Mouse (Mus musculus) left cerebral cortex, postnatal 25 days (tissue): ENCODE results near the gene Mapk6. TPM values are rescaled to one million over a fixed set of nuclear protein-coding genes. Genes with fewer than 3 reads are reported as not detected.
"Not testable (repeated sequence)": the region's sequence is repeated elsewhere in the genome, so short reads cannot be mapped to it uniquely, and the experiment has no call there.

ENCODE experiments used
- DNase-seq, 2 experiments: peaks; one replicate each; pipeline ENCODE4 v3.0.0; 2022; ENCODE audit warnings: low spot score in 2 of 2, mixed read lengths in 1 of 2
- intact Hi-C: fragments of 180-260 bp; cut with DNase I; formaldehyde crosslinking; loops from one replicate; pipeline ENCODE4 v1.15.1; 2025
- total RNA-seq, 2 experiments: library from RNA; stranded (reverse); gene quantifications; 2 replicates each; pipeline ENCODE4 v1.2.3; 2021

The Mapk6 gene
- 10 to 100 TPM; 73.1 to 74.8 TPM for total RNA-seq

- DNase-seq, result peak; percentile 97 to 98
- intact Hi-C loops, result loop anchor here (1.0 to 5.0 kb wide), 4 partner anchors 31 to 98 kb away; partner anchors contain the start of gene Leo1
These were observed at the start of gene Mapk6 for GRCm38 (mm10) chr9:75409852-75410378. TSS of gene Mapk6 (minus strand) at chr9:75410005.

- intact Hi-C loops, result no loop called here
- no peak for DNase-seq
These were observed 45.9 kb upstream of the Mapk6 start for GRCm38 (mm10) chr9:75455684-75456083.

- no peak for DNase-seq
- intact Hi-C loops, result no loop called here
These were observed 44.2 kb upstream of the Mapk6 start for GRCm38 (mm10) chr9:75453994-75454393.

GRCm38 (mm10) chr9:75448021-75448420, 38.2 kb upstream of the Mapk6 start:
- no peak for DNase-seq
- intact Hi-C loops, result no loop called here

GRCm38 (mm10) chr9:75446574-75446973, 36.8 kb upstream of the Mapk6 start:
- intact Hi-C loops, DNase-seq: not testable (repeated sequence)

GRCm38 (mm10) chr9:75444981-75445380, 35.2 kb upstream of the Mapk6 start:
- intact Hi-C loops, result no loop called here
- DNase-seq, result no peak

GRCm38 (mm10) chr9:75441691-75442131, 31.9 kb upstream of the Mapk6 start:
- intact Hi-C loops, result loop anchor here (1.0 kb wide), 1 partner anchor 32 kb away; no protein-coding TSS in a partner anchor
- DNase-seq, result no peak

GRCm38 (mm10) chr9:75440796-75441666, 31.2 kb upstream of the Mapk6 start, which contains the start of gene Leo1:
TSS of gene Leo1 (plus strand) at chr9:75441524.
- peak; percentile 91 to 96 for DNase-seq
- intact Hi-C loops, result loop anchor here (1.0 kb wide), 1 partner anchor 32 kb away; no protein-coding TSS in a partner anchor

- intact Hi-C loops, result loop anchor here (5.0 kb wide), 2 partner anchors 156 to 396 kb away; no protein-coding TSS in a partner anchor
- DNase-seq, result peak in 1 of 2 experiments; percentile 20
These were observed 28.0 kb upstream of the Mapk6 start for GRCm38 (mm10) chr9:75437653-75438385.

- intact Hi-C loops, result loop anchor here (2.0 to 5.0 kb wide), 3 partner anchors 75 to 394 kb away; no protein-coding TSS in a partner anchor
- DNase-seq, result peak; percentile 29 to 64
These were observed 26.1 kb upstream of the Mapk6 start for GRCm38 (mm10) chr9:75435918-75436317.

- DNase-seq, result no peak
- intact Hi-C loops, result loop anchor here (2.0 to 5.0 kb wide), 3 partner anchors 74 to 393 kb away; no protein-coding TSS in a partner anchor
These were observed 25.5 kb upstream of the Mapk6 start for GRCm38 (mm10) chr9:75435291-75435690.

- intact Hi-C loops, result loop anchor here (2.0 to 5.0 kb wide), 3 partner anchors 74 to 393 kb away; no protein-coding TSS in a partner anchor
- no peak for DNase-seq
These were observed 25.1 kb upstream of the Mapk6 start for GRCm38 (mm10) chr9:75434872-75435271.

- DNase-seq, result peak; percentile 36 to 56
- intact Hi-C loops, result loop anchor here (2.0 kb wide), 1 partner anchor 73 kb away; no protein-coding TSS in a partner anchor
These were observed 24.5 kb upstream of the Mapk6 start for GRCm38 (mm10) chr9:75434172-75434793.

GRCm38 (mm10) chr9:75432694-75433093, 22.9 kb upstream of the Mapk6 start:
- no peak for DNase-seq
- intact Hi-C loops, result no loop called here

- intact Hi-C loops, result no loop called here
- DNase-seq, result peak in 1 of 2 experiments; percentile 59
These were observed 21.2 kb upstream of the Mapk6 start for GRCm38 (mm10) chr9:75430822-75431621.

GRCm38 (mm10) chr9:75429657-75430056, 19.9 kb upstream of the Mapk6 start:
- intact Hi-C loops, result no loop called here
- DNase-seq, result no peak

- DNase-seq, result no peak
- intact Hi-C loops, result no loop called here
These were observed 19.2 kb upstream of the Mapk6 start for GRCm38 (mm10) chr9:75429040-75429439.

GRCm38 (mm10) chr9:75428274-75428600, 18.4 kb upstream of the Mapk6 start:
- intact Hi-C loops, result no loop called here
- no peak for DNase-seq
